Mouse (Mus musculus) v-Abl transformed pro-B cells (cell line): ENCODE measurements at regions not wholly inside any gene's neighbourhood (a gene's known extent, or its start where the extent isn't known, plus 50 kb on each side); places are given as distances from the start of the nearest gene placed in this dataset.
"Not testable (repeated sequence)": the region's sequence is repeated elsewhere in the genome, so short reads cannot be mapped to it uniquely, and the experiment has no call there.

ENCODE experiments used
- in situ Hi-C, 2 experiments: fragments of 400-800 bp; cut with MboI; formaldehyde crosslinking; loops; one replicate each; pipeline ENCODE4 v1.15.1; 2025; ENCODE audit not compliant: unreplicated experiment in 2 of 2

DNA sequence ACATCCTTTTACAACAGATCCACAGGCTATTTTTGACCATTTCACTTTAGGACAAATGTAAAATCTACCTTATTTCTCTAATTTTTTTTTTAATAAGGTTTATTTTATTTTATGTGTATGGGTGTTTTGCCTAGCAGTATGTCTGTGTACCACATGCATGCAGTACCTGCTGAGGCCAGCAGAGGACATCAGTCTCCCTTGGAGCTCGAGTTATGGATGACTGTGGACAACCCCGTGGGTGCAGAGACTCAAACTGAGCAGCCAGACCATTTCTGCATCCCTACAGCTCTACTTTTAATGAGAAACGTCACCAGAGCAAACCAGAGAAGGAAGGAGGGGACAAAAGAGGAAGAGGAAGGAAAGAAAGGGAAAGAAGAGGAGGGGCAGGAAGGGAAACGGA, 125.9 kb upstream of the Trim24 start:
- in situ Hi-C loops, result no loop called here

DNA sequence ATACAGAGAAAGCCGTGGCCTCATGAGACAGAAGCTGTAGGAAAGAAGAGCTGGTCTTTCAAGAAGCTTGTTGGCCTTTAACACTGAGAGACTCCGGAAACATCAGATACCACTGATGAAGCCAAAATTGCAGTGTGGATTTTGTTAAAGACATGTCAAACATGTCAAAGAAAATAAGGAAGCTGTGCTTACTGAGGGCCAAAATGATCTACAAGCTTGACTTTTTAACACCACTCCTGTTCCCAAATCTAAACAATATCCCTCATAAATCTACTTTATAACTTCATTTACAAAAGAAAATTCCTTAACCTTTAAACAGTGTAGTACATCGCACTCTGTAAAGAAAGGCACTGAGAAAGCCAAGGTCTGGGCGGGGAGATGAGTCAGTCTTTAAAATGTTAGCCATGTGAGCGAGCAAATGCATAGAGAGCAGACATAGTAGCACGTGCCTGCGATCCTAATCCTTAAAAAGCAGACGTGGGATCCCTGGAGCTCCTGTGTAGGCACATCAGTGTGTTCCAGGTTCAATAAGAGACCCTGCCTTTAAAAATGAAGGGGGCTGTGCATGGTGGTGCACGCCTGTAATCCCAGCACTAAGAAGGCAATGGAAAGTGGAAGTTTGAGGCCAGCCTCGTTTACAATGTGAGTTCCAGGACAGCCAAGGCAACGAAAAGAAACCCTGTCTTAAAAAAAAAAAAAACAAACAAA, 125.1 kb upstream of the Trim24 start:
- in situ Hi-C loops, result no loop called here

DNA sequence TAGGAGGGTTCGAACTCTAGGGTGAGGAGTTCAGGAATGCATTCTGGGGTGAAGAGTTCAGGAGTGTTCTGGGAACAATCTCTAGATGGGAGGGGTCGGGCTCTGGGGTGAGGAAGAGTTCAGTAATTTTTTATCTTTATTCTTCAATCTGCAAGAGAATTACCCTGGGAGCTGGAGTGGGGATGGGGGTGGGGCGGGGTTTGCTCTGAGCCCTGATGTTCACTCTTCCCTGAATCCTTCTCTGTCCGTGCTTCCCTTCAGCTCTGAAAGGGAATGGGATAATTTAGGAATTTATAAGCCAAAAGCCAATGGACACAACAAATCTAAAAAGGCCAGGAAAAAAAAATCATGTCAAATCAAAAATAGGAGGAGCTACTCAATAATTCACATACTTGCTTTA, 122.8 kb upstream of the Trim24 start:
- in situ Hi-C loops, result not testable (repeated sequence)

DNA sequence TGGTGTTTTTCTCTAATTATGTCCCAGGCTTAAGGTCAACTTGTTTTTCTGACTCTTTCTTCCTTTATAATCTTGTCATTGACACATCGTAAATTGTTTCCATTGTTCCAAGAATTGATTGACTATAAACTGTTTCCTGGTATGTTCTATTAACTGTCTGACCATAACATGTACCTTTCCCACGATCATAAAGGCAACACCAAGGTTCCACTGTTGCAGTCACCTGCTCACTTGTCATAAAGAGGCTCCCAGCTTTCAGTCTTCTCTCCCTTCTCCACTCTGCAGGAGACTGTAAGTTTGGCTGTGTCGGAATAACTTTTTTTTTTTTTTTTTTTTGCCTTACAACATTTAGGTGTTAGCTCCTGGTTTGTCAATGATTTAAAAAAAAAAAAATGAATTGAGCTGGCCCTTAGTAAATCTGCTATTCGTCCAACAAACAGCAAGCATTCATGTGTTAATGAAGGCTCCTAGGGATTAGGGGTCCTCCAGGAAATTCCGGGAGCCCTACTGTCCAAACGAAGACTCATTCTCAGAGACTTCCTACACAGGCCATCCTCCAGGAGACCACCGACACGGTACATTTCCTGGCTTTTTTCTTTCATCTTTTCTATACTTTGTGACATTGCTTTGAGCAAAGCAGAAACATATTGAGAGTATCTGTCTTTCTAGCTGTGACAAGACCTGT, 122.2 kb upstream of the Trim24 start:
- in situ Hi-C loops, result no loop called here

DNA sequence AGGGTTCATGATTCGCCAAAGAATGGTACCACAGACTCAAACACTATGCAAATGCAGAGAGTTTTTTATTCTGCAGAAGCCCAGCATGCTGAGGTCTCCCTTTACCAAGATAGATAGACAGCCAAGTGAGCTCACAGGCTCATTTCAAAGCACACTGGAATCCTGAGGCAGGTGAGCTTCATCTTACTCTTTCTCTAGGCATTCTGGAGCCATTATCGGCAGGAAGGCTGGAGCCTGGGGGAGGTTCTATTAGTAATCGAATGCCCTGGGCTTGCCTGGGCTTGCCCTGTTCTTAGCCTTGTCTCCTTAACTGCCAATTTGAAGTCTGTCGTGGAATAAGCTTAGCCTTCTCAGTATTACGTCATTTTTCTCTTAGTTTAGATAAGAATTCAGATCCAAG, 121.6 kb upstream of the Trim24 start:
- in situ Hi-C loops, result no loop called here

DNA sequence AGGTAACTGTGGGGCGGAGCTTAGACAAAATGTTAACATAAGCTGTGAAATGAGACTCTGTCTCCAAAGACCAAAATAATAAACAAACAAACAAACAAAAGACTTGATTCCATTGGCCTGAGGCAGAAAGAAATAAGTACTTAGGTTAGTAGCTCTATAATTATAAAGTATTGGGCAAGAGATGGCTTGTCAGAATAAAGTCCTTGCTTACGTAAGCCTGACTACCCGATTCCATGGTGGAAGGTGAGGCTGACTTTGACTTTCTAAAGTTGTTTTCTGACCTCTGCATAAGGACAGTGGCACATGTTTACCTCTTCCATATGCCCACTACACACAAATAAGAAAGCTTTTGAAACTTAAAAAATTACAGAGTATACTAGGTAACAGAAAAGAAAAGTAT, 120.3 kb upstream of the Trim24 start:
- in situ Hi-C loops, result no loop called here

DNA sequence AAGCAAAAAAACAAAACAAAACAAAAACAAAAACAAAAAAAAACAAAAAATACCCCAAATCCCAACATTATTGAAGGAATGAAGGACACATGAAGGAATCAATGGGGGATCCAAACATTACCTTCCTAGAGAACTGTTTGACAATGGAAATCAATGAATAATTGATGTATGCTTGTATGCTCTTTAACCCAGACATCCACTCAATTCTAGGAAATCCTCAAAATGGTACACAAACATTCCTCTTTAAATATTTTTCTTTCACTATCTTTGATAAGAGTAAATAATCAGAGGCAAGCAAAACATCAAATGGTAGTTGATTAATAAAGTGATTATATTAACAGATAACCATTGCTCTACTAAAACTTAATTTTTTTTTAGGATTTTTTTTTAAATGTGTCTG, 118.9 kb upstream of the Trim24 start:
- in situ Hi-C loops, result no loop called here

DNA sequence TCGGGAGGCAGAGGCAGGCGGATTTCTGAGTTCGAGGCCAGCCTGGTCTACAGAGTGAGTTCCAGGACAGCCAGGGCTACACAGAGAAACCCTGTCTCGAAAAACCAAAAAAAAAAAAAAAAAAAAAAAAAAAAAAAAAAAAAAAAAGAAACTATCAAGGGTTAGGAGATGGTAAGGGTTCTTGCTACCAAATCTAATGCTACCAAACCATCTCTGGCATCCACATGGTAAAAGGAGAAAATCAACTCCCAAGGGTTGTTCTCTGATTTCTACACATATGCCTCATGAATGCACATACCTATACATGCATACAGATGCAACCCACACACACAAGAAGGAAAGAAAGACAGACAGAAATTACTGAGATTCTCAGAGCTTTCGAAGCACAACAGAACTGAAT, 109.6 kb upstream of the Trim24 start:
- in situ Hi-C loops, result not testable (repeated sequence)

DNA sequence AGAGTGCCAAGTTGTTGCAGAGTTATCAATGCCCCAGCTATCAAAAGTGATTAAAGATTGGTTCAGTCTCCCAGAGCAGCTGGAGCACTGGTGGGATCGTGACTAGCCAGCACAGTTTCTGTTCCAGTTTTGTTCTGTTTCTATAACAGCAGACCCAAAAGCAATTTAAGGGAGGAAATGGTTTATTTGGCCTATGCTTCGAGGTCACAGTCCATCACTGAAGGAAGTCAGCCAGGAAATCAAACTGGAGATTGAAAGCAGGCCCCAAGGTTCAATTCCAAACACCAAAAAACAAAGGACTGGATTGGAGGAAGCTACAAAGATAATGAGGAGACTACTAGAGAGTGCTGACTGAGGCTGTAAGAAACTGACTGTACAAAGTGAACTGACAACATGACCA, 107.6 kb upstream of the Trim24 start:
- in situ Hi-C loops, result no loop called here

DNA sequence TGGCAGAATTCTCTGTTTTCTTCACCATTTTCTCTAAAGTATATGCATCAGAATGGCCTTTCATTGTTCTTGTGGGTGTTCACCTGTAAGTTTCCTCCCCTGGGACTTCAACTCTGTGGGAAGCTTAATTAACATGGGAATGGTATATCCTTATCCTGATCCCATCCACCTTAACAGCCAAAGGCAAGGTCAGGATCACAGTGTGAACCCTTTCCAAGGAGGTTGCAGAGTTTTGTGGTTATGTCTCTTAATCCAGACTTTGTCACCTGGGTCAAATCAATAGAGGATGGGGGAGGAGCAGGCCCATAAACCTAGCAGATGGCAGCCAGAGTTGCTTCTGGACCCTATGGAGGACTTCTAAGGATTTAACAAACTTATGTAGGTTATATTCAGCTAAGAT, 102.9 kb upstream of the Trim24 start:
- in situ Hi-C loops, result no loop called here

DNA sequence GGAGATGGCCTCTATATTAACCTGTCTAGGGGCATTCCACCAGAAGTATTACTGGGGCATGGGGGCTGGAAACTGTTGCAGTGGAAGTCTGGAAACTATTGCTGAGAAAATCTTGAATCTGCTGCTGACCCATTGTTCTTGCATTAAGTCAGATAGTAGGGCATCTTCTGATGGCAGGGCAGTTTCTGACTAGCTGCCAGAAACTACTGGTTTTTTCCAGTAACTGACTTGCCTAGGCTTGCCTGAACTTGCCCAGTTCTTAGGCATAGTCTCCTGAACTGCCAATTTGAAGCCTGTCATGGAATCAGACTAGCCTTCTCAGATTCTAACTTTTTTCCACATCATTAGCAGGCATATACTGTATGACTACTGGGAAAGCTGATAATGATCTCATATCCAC, 97.3 kb upstream of the Trim24 start:
- in situ Hi-C loops, result no loop called here

DNA sequence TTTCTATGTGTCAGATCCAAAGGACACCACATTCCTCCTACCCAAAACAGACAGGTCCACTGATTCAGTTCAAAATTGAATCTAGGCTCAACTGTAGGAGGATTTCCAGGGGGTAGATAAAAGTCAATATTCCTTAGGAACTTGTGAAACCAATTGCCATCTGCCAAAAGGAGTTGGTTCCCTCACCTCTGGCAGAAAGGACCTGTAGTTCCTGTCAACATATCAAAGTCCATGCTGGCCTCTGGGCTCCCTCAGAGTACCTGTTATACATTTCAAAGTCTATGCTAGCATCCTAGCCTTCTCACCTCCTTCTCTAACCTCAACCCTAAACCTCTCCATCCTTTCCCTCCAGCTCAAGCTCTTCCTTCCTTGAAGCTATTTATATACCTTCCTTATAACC, 95.5 kb upstream of the Trim24 start:
- in situ Hi-C loops, result no loop called here

DNA sequence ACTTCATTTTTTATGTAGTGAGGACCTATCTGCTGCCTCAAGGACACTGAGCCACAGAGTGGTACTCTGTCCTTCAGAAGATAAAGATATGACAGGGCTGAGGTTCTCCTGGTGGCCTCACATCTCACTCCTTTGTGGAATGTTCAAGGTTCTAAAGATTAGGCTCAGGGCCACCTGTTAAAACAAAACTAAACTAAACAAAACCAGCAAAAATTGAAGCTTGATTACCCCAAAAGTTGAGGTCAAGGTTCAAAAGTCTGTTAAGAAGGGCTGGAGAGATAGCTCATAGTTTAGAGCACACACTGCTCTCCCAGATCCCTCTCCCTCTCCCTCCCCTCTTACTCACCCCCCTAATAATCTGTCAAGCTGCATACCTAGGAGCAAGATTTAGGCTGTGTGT, 90.7 kb upstream of the Trim24 start:
- in situ Hi-C loops, result no loop called here

DNA sequence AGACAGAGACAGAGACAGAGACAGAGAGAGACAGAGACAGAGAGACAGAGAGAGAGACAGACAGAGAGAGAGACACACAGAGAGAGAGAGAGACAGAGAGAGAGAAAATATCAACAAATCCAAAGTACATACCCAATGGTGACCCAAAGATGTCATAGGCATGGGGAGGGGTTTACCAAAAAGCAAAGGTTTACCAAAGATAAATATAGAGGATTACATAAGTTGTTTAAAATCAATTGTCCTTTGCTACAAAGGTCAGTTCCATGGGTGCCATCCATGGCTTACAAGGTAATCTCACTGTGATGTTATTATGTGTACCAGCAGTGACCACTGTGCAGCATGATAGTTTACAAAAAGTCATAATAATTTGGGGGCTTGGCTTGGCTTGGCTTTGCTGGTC, 88.7 kb upstream of the Trim24 start:
- in situ Hi-C loops, result no loop called here

DNA sequence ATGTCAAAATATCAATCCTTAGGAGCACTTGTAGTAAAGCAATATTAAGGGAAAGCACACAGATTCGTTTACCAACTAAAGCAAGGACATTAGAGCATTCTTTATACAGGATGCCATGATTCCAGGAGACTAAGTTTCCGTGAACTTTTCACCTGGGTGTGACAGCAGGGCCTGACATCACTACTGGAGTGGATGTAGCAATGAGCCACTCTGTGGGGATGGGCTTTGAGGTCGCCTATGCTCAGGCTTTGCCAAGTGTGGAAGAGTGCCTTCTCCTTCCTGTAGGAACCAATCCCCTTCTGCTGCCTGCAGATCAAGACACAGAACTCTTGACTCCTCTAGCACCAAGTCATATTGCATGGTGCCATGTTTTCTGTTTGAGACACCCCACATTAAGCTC, 85.3 kb upstream of the Trim24 start:
- in situ Hi-C loops, result not testable (repeated sequence)

DNA sequence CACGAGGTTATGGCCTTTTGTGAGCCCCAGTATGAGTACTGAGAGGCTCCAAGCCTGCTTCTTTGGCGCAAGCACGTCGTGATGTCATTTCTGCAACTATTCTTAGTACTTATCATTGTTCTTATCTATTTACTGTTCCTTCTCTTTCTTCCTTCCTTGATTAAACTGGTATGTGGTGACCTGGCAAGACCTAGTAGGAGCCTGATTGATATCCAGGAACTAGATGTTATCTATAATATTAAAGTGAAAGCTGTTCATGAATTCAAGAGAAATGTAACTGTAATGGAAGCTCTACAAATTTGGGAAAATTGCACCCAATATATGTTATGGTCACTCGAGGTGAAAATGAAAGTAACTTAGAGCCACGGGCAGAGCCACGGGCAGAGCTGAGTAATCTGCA, 84.9 kb upstream of the Trim24 start:
- in situ Hi-C loops, result no loop called here

DNA sequence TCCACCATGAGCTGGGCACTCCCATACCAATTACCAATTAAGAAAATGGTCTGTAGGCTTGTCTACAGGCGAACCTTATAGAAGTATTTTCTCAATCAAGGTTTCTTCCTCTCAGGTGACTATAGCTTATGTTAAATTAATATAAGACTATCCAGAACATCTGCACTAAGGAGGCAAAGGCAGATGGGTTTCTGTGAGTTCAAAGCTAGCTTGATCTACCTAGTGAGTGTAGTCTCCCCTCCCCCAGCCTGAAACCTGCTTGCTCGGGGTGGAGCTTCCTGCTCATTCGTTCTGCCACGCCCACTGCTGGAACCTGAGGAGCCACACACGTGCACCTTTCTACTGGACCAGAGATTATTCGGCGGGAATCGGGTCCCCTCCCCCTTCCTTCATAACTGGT, 82.8 kb upstream of the Trim24 start:
- in situ Hi-C loops, result not testable (repeated sequence)

DNA sequence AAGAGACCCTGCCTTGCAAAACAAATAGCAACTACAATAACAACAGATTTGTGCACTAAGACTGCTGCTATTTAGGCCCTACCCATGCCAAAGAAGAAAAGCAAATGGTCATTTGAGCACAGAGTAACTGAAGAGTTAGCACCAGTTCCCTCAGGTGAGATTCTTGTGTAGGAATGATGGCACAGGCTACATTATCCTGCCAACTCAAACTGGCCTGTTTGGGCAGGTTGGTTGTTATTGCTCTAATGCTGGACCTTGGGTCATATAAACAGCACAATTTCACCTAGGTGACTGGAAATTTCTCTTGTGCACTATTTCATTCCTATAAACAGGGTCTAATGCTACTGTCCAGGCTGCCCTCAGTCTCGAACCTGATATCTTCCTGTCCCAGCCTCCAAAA, 79.7 kb upstream of the Trim24 start:
- in situ Hi-C loops, result no loop called here

DNA sequence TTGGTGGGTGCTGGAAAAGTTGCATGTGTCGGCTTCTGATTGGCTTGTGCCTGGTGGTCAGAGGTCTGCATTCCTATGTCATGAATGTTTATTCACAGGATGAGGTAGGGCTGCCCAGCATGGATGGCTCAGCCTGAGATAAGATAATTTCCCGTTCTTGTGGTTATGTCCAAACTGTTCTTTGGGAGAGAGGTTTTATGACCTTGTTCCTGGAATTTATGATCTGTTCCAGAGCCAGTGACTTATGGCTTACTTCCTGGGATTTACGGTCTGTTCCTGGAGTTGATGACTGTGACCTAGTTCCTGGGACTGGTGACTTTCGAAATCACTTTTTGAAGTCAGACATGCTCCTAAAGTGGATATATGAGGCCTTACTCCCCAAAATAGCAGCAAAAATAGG, 76.4 kb upstream of the Trim24 start:
- in situ Hi-C loops, result no loop called here

DNA sequence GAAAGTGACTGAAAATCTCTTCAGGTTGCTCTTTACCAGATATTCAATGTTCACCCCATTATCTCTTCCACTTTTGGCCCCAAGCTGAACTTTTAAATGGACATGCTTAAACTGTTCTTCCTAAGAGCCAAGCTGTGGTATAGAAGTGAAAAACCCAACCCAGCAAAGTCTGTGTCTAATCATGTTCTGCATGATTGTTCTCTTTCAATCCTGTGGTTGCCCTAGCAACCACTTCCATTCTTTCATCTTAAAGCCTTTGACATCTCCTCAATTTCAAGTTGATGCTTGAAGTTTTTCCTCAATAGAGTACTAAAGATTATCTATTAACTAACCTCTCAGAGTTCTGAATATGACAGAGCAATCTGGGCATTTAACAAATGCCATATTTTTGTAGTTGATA, 75.6 kb upstream of the Trim24 start:
- in situ Hi-C loops, result no loop called here

DNA sequence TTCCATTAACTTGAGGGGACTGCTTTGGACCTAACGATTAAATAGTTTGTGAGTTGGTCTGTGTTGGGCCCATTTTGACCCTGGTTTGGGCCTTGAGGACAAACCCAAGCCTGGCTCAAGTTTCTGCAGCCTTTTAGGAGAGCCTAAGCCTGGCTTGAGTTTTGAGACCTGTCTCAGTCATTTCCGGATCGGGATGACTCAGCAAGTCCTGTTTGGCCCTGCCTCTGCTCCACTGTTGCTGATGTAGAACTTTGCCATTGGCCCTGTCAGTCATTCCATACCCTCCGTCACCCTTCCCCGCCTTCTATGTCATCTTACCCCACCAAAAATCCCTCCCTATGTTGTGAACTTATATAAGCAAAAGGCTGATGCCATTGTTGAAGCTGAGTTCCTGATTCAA, 67.4 kb upstream of the Trim24 start:
- in situ Hi-C loops, result no loop called here

DNA sequence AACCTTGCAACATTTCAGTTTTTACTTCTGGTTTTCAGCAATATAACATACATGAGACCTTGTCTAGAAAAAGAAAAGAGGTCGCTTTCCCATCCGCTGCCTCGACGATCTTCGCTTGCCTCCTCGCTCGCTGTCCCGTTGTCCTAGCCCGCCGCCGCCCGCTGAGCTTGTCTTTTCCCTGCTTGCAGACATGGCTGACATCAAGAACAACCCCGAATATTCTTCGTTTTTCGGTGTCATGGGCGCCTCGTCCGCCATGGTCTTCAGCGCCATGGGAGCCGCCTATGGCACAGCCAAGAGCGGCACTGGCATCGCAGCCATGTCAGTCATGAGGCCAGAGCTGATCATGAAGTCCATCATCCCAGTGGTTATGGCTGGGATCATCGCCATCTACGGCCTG, 64.7 kb upstream of the Trim24 start:
- in situ Hi-C loops, result not testable (repeated sequence)
